Mouse (Mus musculus) spleen, adult 2 months (tissue): ENCODE measurements around the gene Gm21954.

Experiments
- CTCF ChIP-seq: fragments of 200-500 bp; IDR thresholded peaks from 2 replicates; pipeline ENCODE4 v1.5.1; 2011; ENCODE audit warnings: mild to moderate bottlenecking, inconsistent platforms; ENCODE audit not compliant: insufficient read depth, insufficient read length, insufficient replicate concordance; ENCODE audit errors: extremely low read depth
- POLR2A ChIP-seq: fragments of 200-500 bp; IDR thresholded peaks from 2 replicates; pipeline ENCODE4 v1.6.1; 2011; ENCODE audit warnings: low read depth, low read length, inconsistent platforms

DNA sequence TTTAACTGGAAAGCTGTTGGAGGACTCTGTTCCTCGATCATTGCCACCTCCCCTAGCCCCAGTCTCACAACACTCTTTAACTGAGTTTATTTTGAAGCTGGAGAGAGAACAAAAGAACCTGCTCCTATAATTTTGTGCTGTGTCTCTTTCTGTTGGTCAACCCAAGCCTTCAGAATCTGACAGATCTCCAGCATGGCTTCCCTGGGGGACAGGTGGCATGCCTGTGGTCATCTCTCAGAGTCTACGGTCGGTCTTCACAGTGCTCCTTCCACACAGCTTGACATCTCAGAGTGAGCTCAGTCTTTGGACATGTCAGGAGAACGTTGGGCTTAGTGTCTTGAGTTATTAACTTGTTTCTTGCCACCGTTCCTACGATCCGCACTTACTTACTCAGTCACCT lies 25.3 kb downstream of the Gm21954 start:
- no peak for TF ChIP-seq POLR2A
- no peak for TF ChIP-seq CTCF
